Mouse (Mus musculus): Measurements from ENCODE around the gene Hnrnpa3.
"Not testable (repeated sequence)": the region's sequence is repeated elsewhere in the genome, so short reads cannot be mapped to it uniquely, and the experiment has no call there.

The Hnrnpa3 gene

DNA sequence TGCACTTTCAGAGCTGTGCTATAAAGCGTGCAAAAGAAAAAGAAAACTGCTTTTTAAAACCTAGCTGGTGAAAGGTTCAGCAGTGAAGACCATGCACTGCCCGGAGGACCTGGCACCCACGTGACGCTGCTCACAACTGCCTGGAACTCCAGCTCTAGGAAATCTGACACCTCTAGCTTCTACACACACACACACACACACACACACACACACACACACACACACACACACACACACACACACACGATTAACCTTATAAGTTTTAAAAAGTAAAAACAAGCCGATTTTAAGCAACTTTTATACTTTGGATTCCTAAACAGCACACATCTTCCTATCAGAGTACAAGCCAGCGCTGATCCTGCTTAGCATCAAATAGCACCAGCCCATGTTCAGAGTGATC is 22.4 kb downstream of the Hnrnpa3 start:
- no peak for DNase-seq

DNA sequence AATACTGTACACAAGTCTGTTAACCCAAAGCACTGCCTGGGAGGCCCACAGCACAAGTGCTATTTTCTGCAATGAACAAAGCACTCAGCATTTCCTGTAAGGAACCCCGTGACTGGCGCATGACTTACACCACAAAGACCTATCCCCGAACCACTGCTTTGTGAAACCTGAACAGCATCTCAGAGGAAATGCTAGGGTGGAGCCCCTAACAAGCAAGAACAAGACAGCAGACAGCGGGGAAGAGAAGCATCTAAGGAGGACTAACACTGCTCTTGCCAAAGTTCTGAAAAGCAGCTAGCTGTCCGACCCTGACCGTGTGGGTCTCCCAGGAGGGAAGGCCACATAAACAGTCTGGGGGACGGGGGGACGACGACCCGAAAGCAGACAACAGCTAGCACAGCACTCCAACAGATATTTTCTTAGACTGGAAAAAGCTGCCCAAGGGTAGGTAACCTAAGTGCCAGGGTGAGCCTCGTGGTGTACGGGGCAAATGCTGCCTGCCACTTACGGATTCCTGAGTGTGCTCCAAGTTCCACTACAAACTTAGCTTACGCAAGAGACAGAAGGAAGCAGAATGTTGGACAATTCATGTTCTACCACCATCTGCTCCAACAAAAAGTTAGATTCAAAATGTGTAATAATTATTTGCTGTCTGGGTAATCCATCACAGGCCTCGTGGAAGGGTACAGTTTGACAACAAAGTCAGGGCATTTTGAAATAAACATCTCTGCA is 24.1 kb downstream of the Hnrnpa3 start:
- DNase-seq: peak; percentile 76 to 84

DNA sequence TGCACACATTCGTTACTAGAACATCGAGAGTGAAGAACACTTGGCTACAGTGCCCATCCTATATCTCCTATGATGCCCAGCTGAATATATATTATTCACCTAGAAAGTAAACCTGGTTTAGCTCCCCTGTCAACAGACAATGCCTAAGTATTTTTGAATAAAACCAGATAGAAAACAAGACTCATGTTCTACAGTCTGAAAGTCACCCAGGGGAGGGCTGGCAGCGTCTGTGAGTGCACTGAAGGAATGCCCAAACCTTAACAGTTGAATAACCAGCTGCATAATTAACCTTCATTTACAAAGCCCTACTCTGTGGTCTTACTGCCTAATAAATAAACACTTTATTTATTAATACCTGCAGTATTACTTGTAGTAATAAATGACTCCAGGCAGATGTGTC is 25.5 kb downstream of the Hnrnpa3 start:
- DNase-seq: no peak

DNA sequence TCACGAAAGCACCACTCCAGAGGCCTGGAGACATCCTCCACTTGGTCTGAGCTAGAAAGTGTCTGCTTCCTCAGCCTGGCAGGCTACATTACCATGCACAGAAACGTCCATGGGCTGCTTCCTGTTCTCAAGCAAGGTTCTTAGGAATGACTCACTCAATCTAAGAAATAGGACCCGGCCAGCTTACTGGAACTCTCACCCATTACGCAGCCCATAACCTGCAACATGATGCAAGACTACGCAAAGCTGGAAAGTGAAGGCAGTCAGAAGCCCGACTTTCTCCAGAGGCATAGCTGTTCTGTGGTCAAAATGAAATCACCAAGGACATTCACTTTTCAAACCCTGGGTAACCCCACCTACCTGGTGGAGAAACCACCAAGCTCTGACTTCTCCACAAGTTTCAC is 26.4 kb downstream of the Hnrnpa3 start:
- DNase-seq: no peak

DNA sequence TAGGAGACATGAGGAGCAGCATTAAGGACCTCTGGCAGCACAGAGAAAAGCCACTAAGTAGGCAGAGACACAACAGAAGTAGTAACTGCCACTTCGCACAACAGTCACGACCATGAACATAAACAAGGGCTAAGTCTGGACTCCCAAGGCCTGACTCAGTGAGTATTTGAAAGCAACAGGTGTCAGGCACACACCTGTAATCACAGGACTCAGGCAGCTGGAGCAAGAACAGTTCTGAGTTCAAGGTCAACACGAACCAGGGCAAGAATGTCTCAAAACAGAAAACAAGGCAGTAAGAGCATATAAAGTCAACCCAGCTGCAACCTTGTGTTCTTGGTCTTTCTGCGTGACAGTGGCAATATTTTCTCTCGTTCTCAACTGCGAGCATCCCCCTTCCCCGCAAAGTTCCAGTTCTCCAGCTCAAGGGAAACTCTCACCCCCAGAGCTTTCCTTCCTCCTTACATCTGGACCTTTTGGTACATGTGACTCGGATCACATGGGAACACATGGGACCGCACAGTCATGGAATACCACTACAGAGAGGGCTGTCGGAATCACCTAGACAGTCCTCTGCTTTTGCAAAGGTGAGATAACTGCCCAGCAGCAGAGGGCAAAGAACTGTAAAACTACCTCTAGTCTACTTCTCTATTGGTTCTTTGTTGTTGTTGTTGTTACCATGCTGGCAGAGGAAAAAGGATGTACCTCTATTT is 28.1 kb downstream of the Hnrnpa3 start:
- no peak for DNase-seq

DNA sequence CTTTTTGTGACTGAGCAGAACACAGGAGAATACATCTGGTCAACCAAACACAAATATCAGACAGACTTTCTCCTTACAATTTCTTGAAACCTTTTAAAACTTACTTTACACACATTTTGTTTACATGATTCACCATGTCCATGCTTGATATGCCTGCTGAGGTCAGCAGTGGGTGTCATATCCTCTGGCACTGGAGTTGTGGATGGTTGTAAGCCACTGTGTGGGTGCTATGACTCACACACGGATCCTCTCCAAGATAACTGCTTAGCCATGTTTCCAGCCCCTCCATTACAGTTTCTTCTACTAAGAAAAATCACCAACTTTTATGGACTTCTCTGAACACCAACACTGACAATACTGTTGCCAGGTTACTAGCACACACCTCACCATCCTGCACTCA is 29.8 kb downstream of the Hnrnpa3 start:
- DNase-seq: no peak

DNA sequence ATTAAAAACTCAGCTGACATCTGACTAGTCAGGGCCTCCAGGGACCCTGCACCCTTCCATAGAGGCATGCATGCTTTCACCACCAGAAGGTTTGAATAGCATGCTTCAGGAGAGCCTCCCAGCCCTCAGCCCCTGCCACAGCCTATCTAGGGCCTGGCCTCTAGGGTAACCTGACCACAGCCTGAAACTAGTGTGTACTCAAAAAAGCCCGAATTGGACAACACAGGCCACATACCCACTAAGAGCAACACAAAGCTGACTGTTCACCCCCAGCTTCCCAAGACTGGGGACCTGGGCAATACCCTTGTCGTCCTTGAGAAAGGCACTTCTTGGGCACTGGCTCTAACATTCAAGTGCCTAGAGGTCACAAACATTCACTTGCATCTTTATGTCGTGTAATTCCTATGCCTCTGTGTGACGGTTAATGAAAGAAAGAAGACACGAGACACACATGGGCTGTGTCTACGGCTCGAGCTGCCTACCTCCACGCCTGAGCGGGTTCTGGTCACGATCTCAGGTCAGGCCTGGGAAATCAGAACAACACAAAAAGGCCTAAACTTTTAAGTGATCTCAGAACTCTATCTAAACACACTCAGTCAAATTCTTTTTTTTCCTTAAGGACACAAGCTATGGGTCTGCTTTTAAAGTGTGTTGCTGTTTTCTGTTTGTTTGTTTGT is 30.6 kb downstream of the Hnrnpa3 start:
- no peak for DNase-seq

DNA sequence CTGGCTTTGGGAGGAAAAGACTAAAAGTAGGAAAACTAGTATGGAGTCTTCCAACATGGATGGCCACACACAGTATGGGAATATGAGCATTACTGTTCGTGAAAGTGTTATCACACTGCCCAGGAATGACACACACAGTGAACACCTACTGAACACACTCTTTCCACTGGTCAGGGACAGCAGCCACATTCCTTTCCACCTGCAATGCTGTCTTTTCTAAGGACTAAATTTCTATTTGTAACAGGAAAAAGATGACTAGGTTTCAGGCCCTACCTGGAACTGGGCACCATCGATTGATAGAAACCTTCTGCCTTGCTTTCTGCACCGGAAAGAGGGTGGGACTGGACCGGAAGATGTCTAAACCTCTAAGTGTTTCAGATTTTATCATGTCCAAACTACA is 31.6 kb downstream of the Hnrnpa3 start:
- no peak for DNase-seq

DNA sequence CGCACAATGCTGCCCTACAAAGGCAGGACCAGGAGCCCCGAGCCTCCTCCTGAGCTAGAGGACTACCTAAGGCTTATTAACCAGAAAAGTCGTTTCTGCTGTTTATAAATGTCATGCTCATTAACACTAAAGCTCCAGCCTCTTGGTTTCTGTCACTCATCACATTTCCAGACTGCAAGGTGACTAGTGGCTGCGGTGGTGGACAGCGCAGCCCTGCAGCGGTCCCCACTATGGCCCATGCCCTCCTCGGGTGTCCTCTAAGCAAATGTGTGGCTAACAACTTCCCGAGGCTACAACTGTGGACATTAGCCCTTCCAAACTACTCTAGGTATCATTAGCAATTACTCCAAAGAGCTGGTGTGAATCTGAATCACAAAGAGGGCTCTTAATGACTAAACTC is 32.3 kb downstream of the Hnrnpa3 start:
- DNase-seq: no peak

DNA sequence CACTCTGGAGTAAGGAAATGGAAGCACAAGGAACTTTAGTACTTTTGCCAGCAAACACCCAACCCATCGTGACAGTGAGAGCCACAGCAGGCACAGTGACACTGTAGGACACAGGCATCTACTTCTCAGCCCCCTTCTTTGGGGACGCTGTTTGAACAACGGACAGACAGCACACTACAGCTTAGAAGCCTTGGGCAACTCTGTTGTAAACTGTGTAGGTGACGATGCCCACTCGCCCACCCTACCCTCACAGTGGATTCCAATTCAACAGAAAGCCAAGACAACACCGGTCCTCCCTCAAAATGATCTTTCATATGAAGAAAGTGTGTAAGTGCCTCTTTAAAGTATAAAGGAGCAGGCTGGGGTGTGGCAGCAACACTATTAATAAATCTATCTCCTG is 33.3 kb downstream of the Hnrnpa3 start:
- DNase-seq: no peak

DNA sequence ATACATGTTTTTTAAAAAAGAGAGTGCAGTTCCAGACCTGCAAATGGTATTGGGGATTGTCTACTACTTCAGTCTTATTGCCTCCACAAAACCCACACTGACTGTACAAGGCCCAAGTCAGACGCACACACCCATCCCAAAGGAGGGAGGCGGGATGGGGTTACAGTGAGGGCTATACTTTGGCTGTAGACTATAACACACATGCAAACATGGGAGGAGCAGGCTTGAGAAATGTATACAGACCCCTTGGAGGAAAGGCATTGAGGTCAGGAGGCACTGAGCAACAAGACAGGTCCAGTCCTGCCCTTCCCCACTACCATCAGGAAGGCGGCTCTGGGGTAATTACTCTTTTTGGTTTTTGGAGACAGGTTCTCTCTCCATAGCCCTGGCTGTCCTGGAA is 35.9 kb downstream of the Hnrnpa3 start:
- not testable (repeated sequence) for DNase-seq

DNA sequence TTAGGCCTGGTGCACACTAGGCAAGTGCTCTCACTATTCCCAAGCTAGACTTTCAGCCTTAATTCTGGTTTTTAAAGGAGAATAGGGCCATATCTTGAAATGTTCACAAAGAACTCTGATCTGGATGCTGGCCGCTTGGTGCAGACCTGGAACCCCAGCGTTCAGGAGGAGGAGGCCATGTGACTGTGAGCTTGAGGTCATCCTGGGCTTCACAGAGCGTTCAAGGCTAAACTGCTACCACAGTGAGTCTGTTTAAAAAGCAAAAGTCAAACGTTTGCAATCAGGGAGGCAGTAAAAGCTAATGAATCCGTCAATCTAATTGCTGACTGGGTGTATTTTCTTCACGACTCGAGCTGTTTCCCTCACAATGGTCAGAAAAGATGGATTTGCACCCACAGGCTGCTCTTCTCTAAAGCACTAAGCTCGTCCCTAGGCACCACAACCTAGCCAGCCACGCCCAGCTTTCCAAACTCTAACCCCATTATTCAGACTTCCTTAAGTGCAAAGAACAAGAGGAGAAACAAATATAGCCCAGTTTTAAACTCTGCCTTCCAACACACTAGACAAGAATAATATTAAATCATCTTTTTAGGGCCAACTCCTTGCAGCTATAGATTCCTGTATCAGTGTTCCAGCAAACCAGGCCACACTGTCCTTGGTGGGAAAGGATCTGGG is 36.8 kb downstream of the Hnrnpa3 start:
- no peak for DNase-seq

DNA sequence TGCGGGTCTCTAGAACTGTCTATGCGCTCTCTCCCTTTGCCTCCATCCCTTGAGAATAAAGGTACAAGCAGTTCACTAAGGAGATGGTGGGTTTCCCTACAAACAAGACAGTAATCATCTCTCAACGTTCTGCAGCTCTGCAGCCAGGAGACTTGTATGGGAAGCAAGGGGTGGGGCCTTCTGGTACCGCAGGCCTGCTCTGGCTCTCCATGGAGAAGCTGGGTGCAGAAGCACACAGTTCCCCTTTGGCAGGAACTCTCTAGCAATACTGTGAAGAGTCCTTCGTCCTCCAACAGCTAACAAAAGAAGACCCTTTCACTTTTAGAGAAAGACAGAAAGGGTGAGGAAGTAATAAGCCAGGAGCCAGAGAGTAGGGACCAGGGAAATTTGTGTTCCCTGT is 37.3 kb downstream of the Hnrnpa3 start:
- no peak for DNase-seq

DNA sequence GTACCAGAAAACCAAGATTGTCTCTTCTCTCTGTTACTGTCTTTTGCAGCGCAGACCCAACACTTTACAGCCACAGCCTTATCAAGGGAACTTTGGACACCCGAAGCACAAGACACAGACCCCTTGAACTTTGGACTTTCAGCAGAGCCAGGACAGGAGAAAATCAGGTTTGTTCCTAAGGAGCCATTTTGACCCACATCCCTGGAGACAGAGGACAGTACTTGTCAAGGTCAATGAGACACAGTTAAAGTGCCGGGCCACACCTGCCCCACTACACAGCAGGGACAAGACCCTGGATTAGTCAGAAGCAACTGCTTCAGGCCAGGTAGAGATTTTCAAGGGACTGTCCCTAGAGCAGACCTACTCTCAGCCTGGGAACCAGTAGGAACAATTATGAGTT is 38.2 kb downstream of the Hnrnpa3 start:
- DNase-seq: no peak

DNA sequence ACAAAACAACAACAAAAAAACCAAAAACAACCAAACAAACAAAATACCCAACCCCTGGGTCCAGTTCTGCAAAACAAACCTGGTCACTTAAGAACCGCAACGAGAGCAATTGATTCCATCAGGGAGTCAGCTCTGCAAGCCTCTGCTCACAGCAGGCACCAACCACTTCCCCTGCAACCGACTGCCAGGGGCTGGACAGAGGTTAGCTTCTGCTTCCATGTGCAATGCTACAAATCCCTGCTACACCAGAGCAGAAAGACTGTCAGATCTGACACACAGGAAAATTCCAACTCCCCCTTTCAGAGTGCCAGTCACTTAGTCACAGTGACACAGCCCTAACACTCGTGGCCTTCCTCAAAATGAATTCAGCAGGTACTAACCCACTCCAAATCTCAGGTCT is 38.9 kb downstream of the Hnrnpa3 start:
- no peak for DNase-seq

DNA sequence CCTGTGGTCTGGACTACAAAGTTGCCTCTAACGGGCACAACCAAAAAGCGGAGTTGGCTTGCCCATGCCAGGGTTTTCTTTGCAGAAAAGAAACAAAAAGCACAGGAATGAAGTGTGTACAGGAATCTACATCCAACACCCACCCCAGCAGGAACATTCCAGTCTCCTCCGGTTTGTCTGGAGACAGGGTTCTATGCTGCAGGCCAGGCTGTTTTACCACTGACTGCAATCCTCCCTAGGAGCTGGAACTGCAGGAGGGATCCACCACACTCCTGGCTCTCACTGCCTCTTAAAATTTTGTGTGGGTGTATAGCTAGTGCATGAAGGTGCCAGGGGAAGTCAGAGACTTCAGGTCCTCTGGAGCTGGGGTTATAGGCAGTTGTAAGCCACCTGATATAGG is 39.8 kb downstream of the Hnrnpa3 start:
- no peak for DNase-seq

DNA sequence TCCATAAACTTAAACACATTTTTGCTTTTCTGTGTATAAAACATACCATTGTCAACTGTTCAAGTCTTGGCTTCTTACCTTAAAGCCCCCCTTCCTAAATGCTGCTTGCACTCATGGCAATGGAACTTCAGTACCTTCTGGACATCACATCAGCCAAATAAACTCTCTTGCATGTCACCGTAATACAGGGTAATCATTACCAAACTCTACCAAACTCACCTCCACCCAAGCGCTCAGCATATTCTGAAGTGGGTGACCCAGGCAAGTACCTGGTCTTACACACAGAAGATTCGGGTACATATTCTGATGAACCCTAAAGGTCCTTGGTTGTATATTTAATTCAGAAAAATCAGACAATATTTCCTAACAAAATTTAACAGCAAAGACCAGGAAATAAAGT is 41.5 kb downstream of the Hnrnpa3 start:
- DNase-seq: no peak

DNA sequence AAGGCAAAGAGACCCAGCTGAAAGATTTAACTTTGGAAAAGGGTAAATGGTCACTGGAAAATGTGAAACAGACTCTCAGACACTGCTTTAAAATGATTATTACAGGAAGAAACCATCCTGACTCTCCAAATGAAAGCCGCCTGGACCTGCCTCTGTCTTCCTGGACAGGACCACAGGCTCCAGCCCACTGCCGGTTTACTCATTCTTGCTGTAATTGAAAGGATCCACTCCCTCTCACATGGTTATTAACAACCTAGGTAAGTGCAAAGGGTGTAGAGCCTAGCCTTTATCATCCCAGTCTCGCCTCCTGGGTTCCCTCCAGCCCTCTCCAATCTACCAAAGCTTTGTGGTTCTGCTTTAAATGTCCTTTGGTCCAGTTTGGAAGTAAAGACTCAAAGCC is 42.1 kb downstream of the Hnrnpa3 start:
- DNase-seq: no peak

DNA sequence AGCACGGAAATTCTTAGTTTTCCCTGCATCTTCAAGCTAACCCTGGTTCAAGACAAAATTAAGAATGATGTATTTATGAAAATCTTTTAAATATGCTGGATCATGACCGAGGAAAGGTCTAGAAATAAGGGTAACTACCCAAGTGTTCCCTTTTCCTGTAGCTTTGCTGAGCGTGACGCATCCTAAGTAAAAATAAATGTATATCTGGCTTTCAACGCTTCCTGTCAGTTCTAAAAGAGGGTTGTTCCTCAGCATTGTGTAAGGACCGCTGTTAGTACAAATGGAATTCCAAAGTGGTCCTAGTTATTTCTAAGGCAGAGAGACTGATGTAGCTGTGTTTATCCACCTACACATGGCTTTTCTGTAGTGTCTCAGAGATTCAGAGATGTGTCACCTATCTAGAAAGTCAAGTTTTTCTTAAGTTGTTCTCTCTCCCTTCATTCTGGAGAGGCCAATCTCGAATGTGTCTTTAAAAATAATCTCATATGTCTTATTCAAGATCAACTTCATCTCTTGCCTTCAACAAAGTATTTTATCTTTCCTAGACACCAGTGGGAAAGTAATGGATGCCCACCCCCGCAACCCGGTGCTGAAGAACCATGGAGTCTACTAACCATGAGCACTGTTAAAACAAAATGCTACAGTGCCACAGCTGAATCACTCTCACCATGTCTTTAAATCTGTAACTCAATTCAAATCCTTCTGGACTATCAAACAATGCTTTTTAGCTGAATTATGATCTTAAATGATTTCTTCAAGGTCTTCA is 42.9 kb downstream of the Hnrnpa3 start:
- DNase-seq: no peak

DNA sequence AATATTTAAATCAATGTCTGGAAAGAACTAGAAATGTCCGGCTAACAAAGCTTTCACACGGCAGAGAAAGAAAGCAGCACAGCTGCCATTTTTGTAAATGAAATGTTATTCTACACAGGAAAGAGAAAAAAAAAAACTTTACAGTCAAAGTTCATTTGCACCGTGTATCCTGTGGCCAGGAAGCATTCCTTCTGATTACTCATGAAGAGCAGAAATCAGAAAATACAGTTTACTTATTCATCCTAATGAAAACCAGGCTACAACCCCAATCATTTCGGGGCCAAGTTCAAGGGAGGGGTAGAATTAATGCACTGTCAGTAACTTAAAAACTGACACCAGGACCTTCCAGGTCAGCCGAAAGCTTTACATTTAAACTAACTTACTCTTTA is 43.5 kb downstream of the Hnrnpa3 start:
- no peak for DNase-seq

DNA sequence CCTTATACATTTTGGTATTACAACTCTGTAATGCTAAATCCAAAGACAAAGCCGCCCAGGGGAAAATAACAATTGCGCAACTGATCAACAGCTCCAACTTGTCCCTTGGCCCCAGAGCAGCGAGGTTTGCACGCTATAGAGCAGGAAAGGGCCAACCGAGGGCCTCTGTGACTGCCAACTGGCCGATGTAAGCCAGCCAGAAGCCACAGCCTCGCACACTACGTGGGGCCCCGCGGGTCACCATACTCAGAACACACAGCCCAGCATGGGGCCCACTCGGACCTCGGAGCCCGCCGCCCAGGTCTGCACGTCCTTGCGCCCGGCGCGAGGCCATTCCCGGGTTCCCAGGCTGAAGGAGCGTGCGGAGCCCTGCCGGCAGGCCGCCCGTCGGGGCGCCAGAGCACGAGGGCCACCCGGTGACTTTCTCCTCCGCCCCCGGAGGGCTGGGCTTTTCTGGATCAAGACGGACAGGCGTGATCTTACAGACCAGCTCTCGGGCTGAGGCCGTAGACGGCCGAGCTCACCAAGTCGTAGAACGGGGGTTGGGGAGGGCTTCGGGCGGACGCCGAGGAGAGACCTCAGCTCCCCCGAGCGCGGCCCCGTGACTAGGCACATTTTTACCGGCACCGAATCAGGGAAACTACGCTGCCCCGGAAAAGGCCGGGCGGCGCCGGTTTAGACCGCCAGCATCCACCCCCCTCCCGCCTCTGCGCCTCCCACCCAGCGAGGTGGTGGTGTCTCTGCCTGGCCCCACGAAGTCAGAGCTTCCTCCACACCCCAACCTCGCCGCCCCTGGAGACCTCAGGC is 44.5 kb downstream of the Hnrnpa3 start:
- DNase-seq: peak; percentile 78 to 81
